Comparison of ENCODE assay signal across 8 mouse cellular contexts in genomic region chr13:69611398-69612174, GRCm38 (mm10). TPM values are rescaled to one million over a fixed set of nuclear protein-coding genes. Genes with fewer than 3 reads are reported as not detected.
DNase-seq lines count a peak whose midpoint lies in the region; ATAC-seq and TF ChIP-seq lines count a peak whose summit lies in the region.

TSS of gene Srd5a1 (minus strand) at chr13:69611442.

- H3K27me3 ChIP-seq in embryonic facial prominence, embryonic 13.5 days = no peaks in the 10 kb centered on the region
- H3K27me3 ChIP-seq in kidney, adult 2 months (replicated peaks; ENCODE audit: control insufficient read depth, insufficient read depth, low read length) = no peaks in the 10 kb centered on the region
- H3K27me3 ChIP-seq in limb, embryonic 12.5 days = peaks cover 3% of the 10 kb centered on the region; the same call in 1 of the 2 replicates
- no peaks in the 10 kb centered on the region for H3K27me3 ChIP-seq in midbrain, embryonic 15.5 days (replicated peaks)
- no peaks in the 10 kb centered on the region for H3K27me3 ChIP-seq in spleen, adult 2 months (ENCODE audit: control insufficient read depth, insufficient read depth, low read length)

- H3K4me3 ChIP-seq in embryonic facial prominence, embryonic 13.5 days = peak within 1 kb of the TSS; percentile 98
- H3K4me3 ChIP-seq in kidney, adult 2 months (ENCODE audit: insufficient read depth, low read depth, low read length) = peak within 1 kb of the TSS; percentile 76
- peak within 1 kb of the TSS; percentile 85 for H3K4me3 ChIP-seq in limb, embryonic 12.5 days (replicated peaks)
- H3K4me3 ChIP-seq in midbrain, embryonic 15.5 days = peak within 1 kb of the TSS; percentile 99
- peak within 1 kb of the TSS; percentile 77 for H3K4me3 ChIP-seq in spleen, adult 2 months (ENCODE audit: extremely low read depth, insufficient read depth, insufficient read length)

- TF ChIP-seq CTCF in kidney, adult 2 months (conservative IDR thresholded peaks at IDR 0.05; ENCODE audit: insufficient read depth, insufficient read length, low read depth, low read length) = no peak
- no peak for TF ChIP-seq CTCF in spleen, adult 2 months (IDR thresholded peaks at IDR 0.05; ENCODE audit: extremely low read depth, insufficient read depth, insufficient read length, insufficient replicate concordance)

- no peak for TF ChIP-seq POLR2A in kidney, adult 2 months (IDR thresholded peaks at IDR 0.05; ENCODE audit: low read depth, low read length)
- TF ChIP-seq POLR2A in spleen, adult 2 months (IDR thresholded peaks at IDR 0.05; ENCODE audit: low read depth, low read length) = no peak

- peak within 1 kb of the TSS; percentile 91 for H3K9ac ChIP-seq in embryonic facial prominence, embryonic 13.5 days
- H3K9ac ChIP-seq in limb, embryonic 12.5 days (replicated peaks) = peak within 1 kb of the TSS; percentile 73
- peak within 1 kb of the TSS; percentile 68 for H3K9ac ChIP-seq in midbrain, embryonic 15.5 days

- no peaks in the 10 kb centered on the region for H3K9me3 ChIP-seq in embryonic facial prominence, embryonic 13.5 days
- H3K9me3 ChIP-seq in limb, embryonic 12.5 days = no peaks in the 10 kb centered on the region
- H3K9me3 ChIP-seq in midbrain, embryonic 15.5 days = no peaks in the 10 kb centered on the region

- H3K4me2 ChIP-seq in embryonic facial prominence, embryonic 13.5 days = peak within 1 kb of the TSS; percentile 94
- peak within 1 kb of the TSS; percentile 86 for H3K4me2 ChIP-seq in limb, embryonic 12.5 days
- H3K4me2 ChIP-seq in midbrain, embryonic 15.5 days = peak within 1 kb of the TSS; percentile 95

- under 1% methylated on average over 69 of the region's 69 CpGs for WGBS in embryonic facial prominence, embryonic 13.5 days
- WGBS in kidney, adult 2 months = under 1% methylated on average over 69 of the region's 69 CpGs
- WGBS in limb, embryonic 12.5 days = under 1% methylated on average over 69 of the region's 69 CpGs
- WGBS in midbrain, embryonic 15.5 days = under 1% methylated on average over 69 of the region's 69 CpGs
- under 1% methylated on average over 69 of the region's 69 CpGs for WGBS in spleen, adult 2 months

- peaks cover 31% of the 10 kb centered on the region for H3K36me3 ChIP-seq in embryonic facial prominence, embryonic 13.5 days
- H3K36me3 ChIP-seq in kidney, adult 2 months (ENCODE audit: control insufficient read depth, insufficient read depth, low read length) = no peaks in the 10 kb centered on the region; the same call in none of the 2 replicates
- H3K36me3 ChIP-seq in limb, embryonic 12.5 days = peaks cover 33% of the 10 kb centered on the region
- H3K36me3 ChIP-seq in midbrain, embryonic 15.5 days (replicated peaks) = peaks cover 21% of the 10 kb centered on the region
- H3K36me3 ChIP-seq in spleen, adult 2 months (ENCODE audit: control insufficient read depth, insufficient read depth, low read length) = peaks cover 11% of the 10 kb centered on the region

- peaks cover 15% of the 10 kb centered on the region for H3K4me1 ChIP-seq in embryonic facial prominence, embryonic 13.5 days
- H3K4me1 ChIP-seq in kidney, adult 2 months (ENCODE audit: control insufficient read depth, insufficient read depth, low read length) = no peaks in the 10 kb centered on the region; the same call in 1 of the 2 replicates
- peaks cover 11% of the 10 kb centered on the region for H3K4me1 ChIP-seq in limb, embryonic 12.5 days (replicated peaks)
- peaks cover 21% of the 10 kb centered on the region for H3K4me1 ChIP-seq in midbrain, embryonic 15.5 days
- H3K4me1 ChIP-seq in spleen, adult 2 months (ENCODE audit: control insufficient read depth, insufficient read depth, insufficient read length) = no peaks in the 10 kb centered on the region; the same call in 1 of the 2 replicates

- ATAC-seq in embryonic facial prominence, embryonic 13.5 days (ENCODE audit: insufficient number of reproducible peaks, insufficient read depth, low FRiP score, low TSS enrichment, low read depth) = peak; percentile 99
- peak; percentile 99 for ATAC-seq in limb, embryonic 12.5 days (ENCODE audit: insufficient number of reproducible peaks, insufficient read depth, low FRiP score, low TSS enrichment, low read depth)
- ATAC-seq in midbrain, embryonic 15.5 days (replicated peaks) = peak; percentile 98

- H3K27ac ChIP-seq in embryonic facial prominence, embryonic 13.5 days = peak within 1 kb of the TSS; percentile 71
- peak within 1 kb of the TSS; percentile 97 for H3K27ac ChIP-seq in kidney, adult 2 months (ENCODE audit: insufficient read depth, low read depth, low read length)
- peak within 1 kb of the TSS; percentile 54; the same call in 1 of the 2 replicates for H3K27ac ChIP-seq in limb, embryonic 12.5 days
- peak within 1 kb of the TSS; percentile 75 for H3K27ac ChIP-seq in midbrain, embryonic 15.5 days
- H3K27ac ChIP-seq in spleen, adult 2 months (ENCODE audit: insufficient read depth, low read length) = peak within 1 kb of the TSS; percentile 86

- peak; percentile 98 for DNase-seq in 3134 (ENCODE audit: extremely low read depth, insufficient read length, low spot score)
- peak; percentile 99 to 100 for DNase-seq in adrenal gland, postnatal 36 days
- DNase-seq in heart, adult 18-20 months = peak; percentile 100
- peak; percentile 100 for DNase-seq in kidney, adult 2 months
- peak; percentile 99 for DNase-seq in spleen, adult 2 months (ENCODE audit: low read depth in 1 of 2, low spot score in 2 of 2)

RNA-seq across cellular contexts. Expression of gene Srd5a1, which starts in this region (rescaled TPM):
- total RNA-seq in adrenal gland, postnatal 36 days (2021) = 10 to 100 TPM in 1 of 2 experiments, 1 to 10 TPM in 1; 8.2 to 23.2 TPM
- polyA plus RNA-seq in embryonic facial prominence, embryonic 13.5 days (2015; fragmentation: Nextera tagmentation; extraction: Ambion mirVana) = 29.0 and 32.6 TPM in 2 replicates
- under 1 TPM; 0.31 to 0.35 TPM for total RNA-seq in heart, adult 18-20 months (2021)
- polyA plus RNA-seq in kidney, adult 2 months (2012; rRNA removed) = 13.9 and 15.7 TPM in 2 replicates
- polyA plus RNA-seq in limb, embryonic 12.5 days (2016; fragmentation: Nextera tagmentation; extraction: Ambion mirVana) = 27.9 and 28.6 TPM in 2 replicates
- polyA plus RNA-seq in midbrain, embryonic 15.5 days (2015; fragmentation: Nextera tagmentation; extraction: Ambion mirVana) = 30.0 and 30.6 TPM in 2 replicates
- 0.63 and 0.82 TPM in 2 replicates for polyA plus RNA-seq in spleen, adult 2 months (2012; rRNA removed)

Comparison
In these comparisons a context has a peak if more than half of its experiments do, and no peak if none do; other contexts are left out.
1. Peak in every context shown above with its lines: DNase-seq, ATAC-seq, H3K4me3 ChIP-seq and H3K27ac ChIP-seq.
2. RNA of gene Srd5a1 (total RNA-seq): 8.2 to 23.2 TPM in adrenal gland, postnatal 36 days; 0.31 to 0.35 TPM in heart, adult 18-20 months; every median in the first group is over 4 times any median in the second.
3. Peak in DNase-seq in heart, adult 18-20 months; RNA of the gene not detected or under 1 TPM.
4. Peak in DNase-seq, H3K4me3 ChIP-seq and H3K27ac ChIP-seq in spleen, adult 2 months; RNA of the gene not detected or under 1 TPM.